Mouse (Mus musculus): ENCODE results near the gene Zbtb25. TPM values are rescaled to one million over a fixed set of nuclear protein-coding genes. Genes with fewer than 3 reads are reported as not detected.

Zbtb25 gene
- polyA plus RNA-seq, 1 experiment from 2014 or later: 4.4 TPM

GRCm38 (mm10) chr12:76401674-76402073 lies 32.3 kb upstream of the Zbtb25 start:
- ATAC-seq (no peak), DNase-seq (peak; percentile 30)
- no peaks in the 10 kb centered on the region for H3K36me3 ChIP-seq (replicated peaks; ENCODE audit: insufficient read depth, low read length)
- H3K9ac ChIP-seq (replicated peaks): no peak overlapping the region
- peaks cover 23% of the 10 kb centered on the region for H3K27me3 ChIP-seq (ENCODE audit: insufficient read depth, low read length)
- H3K27ac ChIP-seq (ENCODE audit: low read depth): no peak overlapping the region
- 73% methylated on average over 3 of the region's 3 CpGs for WGBS (ENCODE audit: insufficient replicate concordance)
- H3K4me2 ChIP-seq (ENCODE audit: low read depth, low read length): no peak overlapping the region
- H3K4me1 ChIP-seq (ENCODE audit: insufficient read depth): peaks cover 25% of the 10 kb centered on the region
- no peaks in the 10 kb centered on the region for H3K9me3 ChIP-seq (ENCODE audit: low read length)
- peak; percentile 49 for TF ChIP-seq CTCF (IDR thresholded peaks at IDR 0.05; ENCODE audit: low read depth)
- TF ChIP-seq EP300 (IDR thresholded peaks at IDR 0.05; ENCODE audit: low read depth): no peak
- H3K4me3 ChIP-seq (ENCODE audit: low read depth, low read length): no peak overlapping the region

DNA sequence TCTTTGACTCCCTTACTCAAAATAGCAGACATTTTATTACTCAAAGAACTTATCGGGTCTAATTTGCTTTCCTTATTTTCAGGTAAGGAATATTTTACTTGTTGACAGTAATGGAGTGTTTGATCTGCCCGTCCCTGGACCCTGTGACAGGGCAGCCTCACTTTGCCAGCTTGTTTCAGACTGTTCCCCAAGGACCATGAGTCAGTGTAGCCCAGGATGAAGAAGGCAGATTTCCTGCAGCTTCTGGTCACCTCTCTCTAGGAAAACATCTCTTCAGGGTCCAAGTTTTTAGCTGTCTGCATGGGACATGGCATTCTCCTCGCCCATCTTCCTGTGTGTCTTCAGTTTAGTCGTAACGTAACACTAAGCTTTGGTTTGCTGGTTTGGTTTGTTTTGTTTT lies 27.9 kb upstream of the Zbtb25 start:
- no peak for ATAC-seq
- Histone ChIP-seq H3K4me3 (ENCODE audit: low read depth, low read length) (no peak overlapping the region), H3K4me1 (ENCODE audit: insufficient read depth) (no peaks in the 10 kb centered on the region), H3K36me3 (replicated peaks; ENCODE audit: insufficient read depth, low read length) (no peaks in the 10 kb centered on the region), H3K27ac (ENCODE audit: low read depth) (no peak overlapping the region), H3K4me2 (ENCODE audit: low read depth, low read length) (no peak overlapping the region), H3K9me3 (ENCODE audit: low read length) (no peaks in the 10 kb centered on the region), H3K27me3 (ENCODE audit: insufficient read depth, low read length) (no peaks in the 10 kb centered on the region), H3K9ac (replicated peaks) (no peak overlapping the region)
- WGBS (ENCODE audit: insufficient replicate concordance): 81% methylated on average over 5 of the region's 5 CpGs
- DNase-seq: no peak
- TF ChIP-seq CTCF (IDR thresholded peaks at IDR 0.05; ENCODE audit: low read depth) (no peak), EP300 (IDR thresholded peaks at IDR 0.05; ENCODE audit: low read depth) (no peak)

DNA sequence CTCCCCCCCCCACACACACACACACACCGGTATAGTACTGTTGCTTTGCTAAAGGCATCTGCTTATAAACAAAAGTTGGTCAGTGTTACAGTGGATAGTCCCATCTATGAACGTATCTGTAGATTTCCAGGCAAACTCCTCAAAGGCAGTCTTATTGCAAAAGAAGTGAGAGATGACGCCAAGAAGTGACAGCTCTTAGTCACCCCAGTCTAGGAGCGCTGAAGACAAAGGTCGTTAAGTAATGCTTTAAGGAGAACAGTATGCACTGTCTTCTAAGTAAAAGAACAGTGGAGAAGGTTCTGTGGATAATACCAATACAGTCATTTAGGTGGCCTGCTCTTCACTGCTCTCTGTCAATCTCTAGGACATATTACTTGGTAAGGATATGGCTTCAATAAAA lies 23.6 kb upstream of the Zbtb25 start:
- no peak overlapping the region for H3K9ac ChIP-seq (replicated peaks)
- H3K36me3 ChIP-seq (replicated peaks; ENCODE audit: insufficient read depth, low read length): no peaks in the 10 kb centered on the region
- H3K4me1 ChIP-seq (ENCODE audit: insufficient read depth): no peaks in the 10 kb centered on the region
- no peak overlapping the region for H3K4me2 ChIP-seq (ENCODE audit: low read depth, low read length)
- TF ChIP-seq EP300 (IDR thresholded peaks at IDR 0.05; ENCODE audit: low read depth) (no peak), CTCF (IDR thresholded peaks at IDR 0.05; ENCODE audit: low read depth) (no peak)
- H3K9me3 ChIP-seq (ENCODE audit: low read length): no peaks in the 10 kb centered on the region
- ATAC-seq: no peak
- no peak overlapping the region for H3K4me3 ChIP-seq (ENCODE audit: low read depth, low read length)
- DNase-seq: no peak
- 73% methylated on average over 5 of the region's 5 CpGs for WGBS (ENCODE audit: insufficient replicate concordance)
- no peak overlapping the region for H3K27ac ChIP-seq (ENCODE audit: low read depth)
- no peaks in the 10 kb centered on the region for H3K27me3 ChIP-seq (ENCODE audit: insufficient read depth, low read length)

DNA sequence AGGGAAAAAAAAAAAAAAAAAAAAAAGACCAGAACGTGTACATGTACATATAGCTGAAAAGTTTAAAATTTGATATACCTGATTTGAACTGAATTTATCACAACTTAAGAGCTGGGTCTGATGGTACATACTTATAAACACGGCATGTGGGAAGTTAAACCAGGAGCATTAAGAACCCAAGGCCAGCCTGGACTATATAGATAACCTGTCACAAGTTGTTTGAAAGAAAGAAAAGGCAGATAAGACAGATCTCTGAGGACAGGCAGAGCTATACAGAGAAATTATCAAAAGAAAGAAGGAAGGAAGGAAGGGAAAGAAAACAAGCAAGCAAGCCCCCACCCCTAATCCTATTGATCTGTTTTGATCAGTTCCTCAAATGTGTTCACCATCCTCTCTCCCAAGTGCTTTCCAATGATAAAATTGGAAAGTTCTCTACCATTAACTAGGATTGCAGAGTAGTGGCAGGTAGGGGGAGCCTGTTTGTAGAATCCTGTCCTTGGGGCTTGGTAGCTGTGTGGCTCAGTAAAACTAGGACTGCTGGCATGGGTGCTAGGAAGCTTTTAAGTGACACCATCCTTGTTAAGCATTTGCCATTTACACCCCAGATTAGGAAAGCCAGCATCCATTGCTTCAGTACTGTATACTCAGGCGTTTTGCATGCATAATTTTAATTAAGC lies 22.3 kb upstream of the Zbtb25 start:
- DNase-seq (no peak), ATAC-seq (0 out of 2 replicates have a peak, but pooled peaks have one; percentile 45)
- H3K4me3 ChIP-seq (ENCODE audit: low read depth, low read length): no peak overlapping the region
- no peaks in the 10 kb centered on the region for H3K4me1 ChIP-seq (ENCODE audit: insufficient read depth)
- H3K27me3 ChIP-seq (ENCODE audit: insufficient read depth, low read length): no peaks in the 10 kb centered on the region
- no peak overlapping the region for H3K27ac ChIP-seq (ENCODE audit: low read depth)
- 39% methylated on average over 3 of the region's 3 CpGs for WGBS (ENCODE audit: insufficient replicate concordance)
- H3K9ac ChIP-seq (replicated peaks): no peak overlapping the region
- peaks cover 5% of the 10 kb centered on the region for H3K36me3 ChIP-seq (replicated peaks; ENCODE audit: insufficient read depth, low read length)
- H3K9me3 ChIP-seq (ENCODE audit: low read length): no peaks in the 10 kb centered on the region
- H3K4me2 ChIP-seq (ENCODE audit: low read depth, low read length): no peak overlapping the region
- TF ChIP-seq EP300 (IDR thresholded peaks at IDR 0.05; ENCODE audit: low read depth) (peak; percentile 73), CTCF (IDR thresholded peaks at IDR 0.05; ENCODE audit: low read depth) (no peak)

DNA sequence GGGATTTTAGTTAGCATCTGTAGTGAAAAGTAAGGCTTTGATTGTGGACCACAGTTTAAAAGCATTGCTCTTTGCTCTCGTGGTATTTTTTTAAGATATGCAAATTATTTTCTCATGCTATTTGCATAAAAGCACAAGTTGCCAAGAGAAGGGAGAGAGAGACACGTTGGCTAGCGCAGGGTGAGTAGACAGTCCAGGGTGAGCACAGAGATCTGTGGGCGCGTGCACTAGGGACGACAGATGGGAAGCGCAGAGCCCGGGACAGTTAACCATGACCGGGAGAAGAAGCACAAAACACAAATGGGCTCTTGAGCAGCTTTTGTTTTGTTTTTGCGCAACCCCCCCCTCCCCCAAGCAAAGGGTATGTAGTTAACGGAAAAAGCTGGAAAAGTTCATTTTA lies 19.4 kb upstream of the Zbtb25 start:
- Histone ChIP-seq H3K4me1 (ENCODE audit: insufficient read depth) (no peaks in the 10 kb centered on the region), H3K4me2 (ENCODE audit: low read depth, low read length) (no peak overlapping the region), H3K27me3 (ENCODE audit: insufficient read depth, low read length) (no peaks in the 10 kb centered on the region), H3K9me3 (ENCODE audit: low read length) (no peaks in the 10 kb centered on the region), H3K4me3 (ENCODE audit: low read depth, low read length) (no peak overlapping the region), H3K9ac (replicated peaks) (no peak overlapping the region), H3K36me3 (replicated peaks; ENCODE audit: insufficient read depth, low read length) (peaks cover 21% of the 10 kb centered on the region), H3K27ac (ENCODE audit: low read depth) (no peak overlapping the region)
- DNase-seq (no peak), ATAC-seq (no peak)
- TF ChIP-seq CTCF (IDR thresholded peaks at IDR 0.05; ENCODE audit: low read depth): no peak
- no peak for TF ChIP-seq EP300 (IDR thresholded peaks at IDR 0.05; ENCODE audit: low read depth)
- 85% methylated on average over 11 of the region's 11 CpGs for WGBS (ENCODE audit: insufficient replicate concordance)

GRCm38 (mm10) chr12:76385342-76385741 lies 15.9 kb upstream of the Zbtb25 start:
- WGBS (ENCODE audit: insufficient replicate concordance): 89% methylated on average over 8 of the region's 8 CpGs
- Histone ChIP-seq H3K4me3 (ENCODE audit: low read depth, low read length) (no peak overlapping the region), H3K4me2 (ENCODE audit: low read depth, low read length) (no peak overlapping the region), H3K9me3 (ENCODE audit: low read length) (no peaks in the 10 kb centered on the region), H3K36me3 (replicated peaks; ENCODE audit: insufficient read depth, low read length) (peaks cover 21% of the 10 kb centered on the region), H3K27me3 (ENCODE audit: insufficient read depth, low read length) (no peaks in the 10 kb centered on the region), H3K4me1 (ENCODE audit: insufficient read depth) (peaks cover 5% of the 10 kb centered on the region), H3K27ac (ENCODE audit: low read depth) (no peak overlapping the region), H3K9ac (replicated peaks) (no peak overlapping the region)
- no peak for DNase-seq
- ATAC-seq: no peak
- no peak for TF ChIP-seq CTCF (IDR thresholded peaks at IDR 0.05; ENCODE audit: low read depth)
- no peak for TF ChIP-seq EP300 (IDR thresholded peaks at IDR 0.05; ENCODE audit: low read depth)
